Mouse (Mus musculus) ovary, postnatal 36 days (tissue): Measurements from ENCODE around the gene Nfatc2ip.
A peak's percentile ranks its signal among the peaks of the same experiment; 100 is the strongest.
"Not testable (repeated sequence)": the region's sequence is repeated elsewhere in the genome, so short reads cannot be mapped to it uniquely, and the experiment has no call there.

Experiments used
- DNase-seq: peaks from one replicate; pipeline ENCODE4 v3.0.0; 2022; ENCODE audit warnings: low spot score, mixed read lengths

The Nfatc2ip gene

GRCm38 (mm10) chr7:126408686-126409085 is 12.1 kb upstream of the Nfatc2ip start:
- no peak for DNase-seq

GRCm38 (mm10) chr7:126402518-126402917 is 6.0 kb upstream of the Nfatc2ip start:
- DNase-seq: not testable (repeated sequence)

- peak; percentile 79 for DNase-seq
These were observed 3.0 kb upstream of the Nfatc2ip start for GRCm38 (mm10) chr7:126399548-126399947.

DNA sequence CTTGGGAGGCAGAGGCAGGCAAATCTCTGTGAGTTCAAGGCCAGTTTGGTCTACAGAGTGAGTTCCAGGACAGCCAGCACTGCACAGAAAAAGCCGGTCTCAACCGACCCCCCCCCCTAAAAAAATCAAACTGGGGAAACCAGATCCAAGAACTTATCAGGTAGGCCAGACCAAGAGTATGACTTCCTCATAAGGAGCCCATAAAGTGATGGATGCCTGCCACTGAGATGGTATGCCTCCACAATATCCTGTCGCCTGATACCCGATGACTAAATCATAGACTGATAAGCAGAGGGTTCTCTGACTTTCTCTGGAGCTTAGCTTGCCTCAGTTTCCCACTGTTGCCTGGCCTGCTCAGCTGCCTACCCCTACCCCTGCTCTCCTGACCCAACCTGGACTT is 1.3 kb upstream of the Nfatc2ip start:
- no peak for DNase-seq

GRCm38 (mm10) chr7:126397221-126397620 is 684 bp upstream of the Nfatc2ip start:
- no peak for DNase-seq

DNA sequence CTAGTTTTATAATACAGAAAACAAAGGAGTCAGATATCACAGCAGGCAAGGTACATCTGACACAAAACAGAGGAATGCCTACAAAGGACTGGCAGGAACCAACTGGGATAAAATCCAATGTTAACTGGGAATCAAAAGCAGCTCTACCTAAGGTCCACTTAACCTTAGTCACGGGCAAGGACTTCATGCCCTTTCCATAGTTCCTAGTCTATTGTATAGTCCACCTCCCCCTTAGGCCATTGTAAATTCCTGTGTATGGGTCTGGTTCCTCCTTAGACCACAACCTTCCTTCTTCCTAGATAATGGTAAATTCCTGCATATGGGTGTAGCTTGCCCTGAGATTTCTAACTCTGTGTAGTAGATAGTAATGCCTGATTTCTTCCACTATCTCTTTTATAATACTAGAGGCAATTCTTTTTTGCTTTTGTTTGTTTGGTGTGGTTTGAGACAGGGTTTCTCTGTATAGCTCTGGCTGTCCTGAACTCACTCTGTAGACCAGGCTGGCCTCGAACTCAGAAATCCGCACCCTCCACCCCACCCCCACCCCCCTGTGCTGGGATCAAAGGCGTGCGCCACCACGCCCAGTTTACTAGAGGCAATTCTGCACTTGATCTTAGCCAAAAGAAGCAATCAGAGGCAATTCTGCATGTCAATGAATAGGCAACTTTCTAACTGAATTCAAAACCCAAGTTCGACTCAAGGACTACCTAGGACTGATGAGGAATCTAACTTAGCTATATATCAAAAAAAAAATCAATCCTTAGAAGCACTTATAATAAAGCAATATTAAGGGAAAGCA is 4.3 kb downstream of the Nfatc2ip start:
- DNase-seq: not testable (repeated sequence)

DNA sequence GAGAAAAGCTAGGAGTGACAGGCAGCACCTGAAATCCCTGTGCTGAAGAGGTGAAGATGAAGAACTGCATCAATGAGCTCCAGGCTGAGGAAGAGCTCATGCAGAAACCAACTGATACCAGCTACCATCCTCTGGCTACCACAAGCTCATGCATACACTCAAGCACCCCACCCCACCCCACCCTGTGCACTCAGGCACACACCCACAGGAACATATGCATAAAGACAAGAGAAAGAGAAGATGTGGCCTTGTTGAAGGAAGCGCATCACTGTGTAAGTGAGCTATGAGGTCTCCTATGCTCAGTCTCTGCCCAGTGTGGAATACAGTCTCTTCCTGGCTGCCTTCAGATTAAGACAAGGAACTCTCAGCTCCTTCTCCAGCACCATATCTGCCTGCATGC is 8.4 kb downstream of the Nfatc2ip start:
- DNase-seq: no peak

- no peak for DNase-seq
These were observed 13.0 kb downstream of the Nfatc2ip start for GRCm38 (mm10) chr7:126383565-126383964.

- DNase-seq: peak; percentile 90
These were observed 19.0 kb downstream of the Nfatc2ip start, which contains the start of gene Spns1 for GRCm38 (mm10) chr7:126377278-126378158. Gene Spns1 (minus strand): TSS chr7:126377450.

DNA sequence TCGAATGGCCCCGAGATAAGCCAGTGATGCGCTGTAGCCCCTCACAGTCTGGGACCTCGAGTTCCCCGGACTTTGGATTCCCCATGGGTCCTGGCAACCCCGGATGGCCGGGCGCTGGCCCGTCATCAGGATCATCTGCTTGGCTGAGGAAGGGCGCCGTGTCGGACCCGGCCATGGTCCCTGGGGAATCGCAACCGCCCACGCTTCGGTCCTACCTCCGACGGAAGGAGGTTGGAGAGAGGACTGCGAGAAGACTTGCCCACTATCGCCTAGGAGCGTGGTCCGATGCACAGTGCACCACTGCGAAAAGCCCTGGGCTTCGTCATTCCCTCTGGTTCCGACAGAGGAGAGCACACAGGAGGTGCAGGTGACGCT is 19.6 kb downstream of the Nfatc2ip start:
- no peak for DNase-seq

- no peak for DNase-seq
These were observed 21.5 kb downstream of the Nfatc2ip start for GRCm38 (mm10) chr7:126375012-126375411.

DNA sequence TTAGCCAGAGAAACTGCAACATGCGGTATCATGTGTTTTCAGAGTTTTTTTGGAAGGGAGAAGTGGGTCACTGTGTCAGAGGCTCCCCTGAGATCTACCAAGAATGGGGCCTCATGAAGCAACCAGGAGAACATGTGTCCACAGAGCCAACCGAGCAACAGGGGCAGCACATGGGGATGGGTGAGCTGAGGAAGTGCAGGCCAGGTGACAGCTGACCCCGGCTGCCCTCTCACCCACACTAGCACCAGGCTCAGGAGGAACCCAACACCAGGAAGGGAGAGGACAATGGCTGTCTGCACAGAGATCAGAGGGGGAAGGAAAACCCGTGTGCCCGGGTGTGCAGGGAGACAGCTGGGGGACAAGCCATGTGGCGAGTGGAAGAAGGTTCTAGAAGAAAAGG is 22.0 kb downstream of the Nfatc2ip start:
- DNase-seq: no peak

- DNase-seq: no peak
These were observed 23.5 kb downstream of the Nfatc2ip start for GRCm38 (mm10) chr7:126373007-126373406.

- no peak for DNase-seq
These were observed 27.1 kb downstream of the Nfatc2ip start, which contains the start of gene Lat for GRCm38 (mm10) chr7:126369393-126369792. Gene Lat (minus strand): TSS chr7:126369570.

DNA sequence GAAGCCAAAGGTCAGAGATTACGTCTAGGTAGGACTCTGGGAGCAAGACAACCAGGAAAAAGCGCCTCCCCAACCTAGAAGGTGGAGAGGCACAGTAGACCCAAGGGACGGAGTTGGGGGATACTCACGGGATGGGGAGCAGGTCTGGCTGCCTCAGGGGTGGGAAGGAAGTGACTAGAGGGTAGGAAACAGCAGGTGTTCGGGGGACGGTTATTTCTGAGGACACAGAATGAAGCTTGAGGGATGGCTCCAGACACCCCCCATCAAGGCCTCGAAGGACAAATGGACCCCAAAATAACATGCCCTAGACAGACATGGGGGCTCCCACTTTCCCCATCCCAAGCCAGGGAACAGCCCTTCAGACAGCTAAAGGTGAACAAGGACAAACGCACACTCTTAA is 28.2 kb downstream of the Nfatc2ip start:
- DNase-seq: no peak

DNA sequence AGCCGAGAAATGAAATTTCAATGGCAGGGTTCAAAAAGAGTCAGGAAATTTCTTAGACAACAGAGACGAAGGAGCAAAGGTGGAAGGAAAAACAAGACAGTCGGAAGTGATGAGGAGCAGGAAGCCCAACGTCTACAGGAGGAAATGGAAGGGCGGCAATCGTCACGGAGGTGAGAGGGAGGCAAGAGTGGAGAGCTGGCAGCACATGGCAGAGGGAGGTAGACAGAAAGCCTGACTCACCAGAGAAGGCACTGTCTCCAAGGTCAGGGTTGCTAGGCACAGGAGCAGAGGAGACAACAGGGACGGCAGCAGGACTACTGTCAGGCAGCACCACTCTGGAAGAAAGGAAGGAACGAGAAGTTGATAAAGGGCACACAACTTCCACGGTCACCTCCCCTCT is 28.9 kb downstream of the Nfatc2ip start:
- no peak for DNase-seq

GRCm38 (mm10) chr7:126363038-126363437 is 33.5 kb downstream of the Nfatc2ip start:
- no peak for DNase-seq

DNA sequence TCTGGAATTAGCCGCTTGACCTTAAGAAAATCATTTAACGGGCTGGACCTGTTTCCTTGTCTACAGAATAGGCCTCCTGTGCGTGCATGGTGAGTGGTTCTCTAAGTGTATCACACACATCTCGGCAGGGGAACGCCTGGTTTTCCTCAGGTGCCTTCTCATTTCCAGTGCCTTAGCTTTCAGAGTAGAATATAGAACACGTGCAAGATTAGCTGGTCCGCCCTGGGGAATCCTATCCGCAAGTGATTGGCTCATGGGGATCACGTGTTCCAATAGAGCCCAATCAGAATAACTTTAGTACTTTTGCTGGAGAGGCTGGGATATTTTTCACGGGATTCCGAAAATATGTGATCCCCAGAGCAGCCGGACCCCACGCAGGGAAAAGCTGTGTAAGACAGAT is 37.5 kb downstream of the Nfatc2ip start:
- DNase-seq: no peak

GRCm38 (mm10) chr7:126358413-126358812 is 38.1 kb downstream of the Nfatc2ip start:
- no peak for DNase-seq

DNA sequence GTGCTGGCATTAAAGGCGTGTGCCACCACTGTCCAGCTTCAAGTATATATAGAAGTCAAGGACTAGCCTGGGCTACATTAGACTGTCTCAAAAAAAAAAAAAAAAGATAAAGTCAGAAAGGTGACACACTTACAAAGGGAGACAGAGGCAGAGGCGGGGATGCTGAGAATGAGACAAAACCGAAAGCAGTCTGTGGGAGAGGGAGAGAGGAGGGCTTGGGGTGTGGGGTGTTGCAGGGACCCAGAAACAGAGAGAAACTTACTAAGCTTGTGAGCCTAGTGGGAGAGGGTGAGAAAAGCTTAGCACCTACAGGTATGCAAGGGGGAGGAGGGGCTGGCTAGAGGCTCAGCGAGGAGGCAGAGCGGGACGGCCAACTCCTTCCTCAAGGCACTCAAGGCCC is 38.7 kb downstream of the Nfatc2ip start:
- DNase-seq: no peak

- no peak for DNase-seq
These were observed 39.5 kb downstream of the Nfatc2ip start for GRCm38 (mm10) chr7:126356793-126357591.
